Mouse (Mus musculus) kidney, adult 8-10 months (tissue): ENCODE results near the gene Dclk2.

ENCODE experiments used
- DNase-seq, 2 experiments: peaks; one replicate each; pipeline ENCODE4 v3.0.0; 2022

The Dclk2 gene

GRCm38 (mm10) chr3:86793720-86794191, 126.9 kb downstream of the Dclk2 start:
- peak; percentile 49 to 71 for DNase-seq

DNA sequence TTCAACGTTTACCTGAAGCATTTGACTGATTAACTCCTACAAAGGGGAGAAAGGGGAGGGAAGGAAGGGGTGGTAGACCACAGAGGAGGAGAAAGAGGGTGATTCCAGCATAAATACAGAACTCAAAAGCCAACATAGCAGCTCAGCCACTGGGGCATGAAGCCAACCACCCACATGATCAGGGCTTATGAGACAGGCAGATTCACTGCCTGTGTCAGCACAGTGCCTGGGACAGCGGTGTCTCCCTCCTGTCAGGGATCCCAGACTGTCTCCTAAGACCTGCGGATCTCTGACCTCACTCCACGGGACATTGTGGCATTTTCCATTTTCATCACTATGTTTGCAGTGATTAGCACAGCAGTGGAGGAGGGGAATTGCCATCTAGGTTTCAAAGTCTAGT, 127.4 kb downstream of the Dclk2 start:
- DNase-seq = peak; percentile 39 to 41

DNA sequence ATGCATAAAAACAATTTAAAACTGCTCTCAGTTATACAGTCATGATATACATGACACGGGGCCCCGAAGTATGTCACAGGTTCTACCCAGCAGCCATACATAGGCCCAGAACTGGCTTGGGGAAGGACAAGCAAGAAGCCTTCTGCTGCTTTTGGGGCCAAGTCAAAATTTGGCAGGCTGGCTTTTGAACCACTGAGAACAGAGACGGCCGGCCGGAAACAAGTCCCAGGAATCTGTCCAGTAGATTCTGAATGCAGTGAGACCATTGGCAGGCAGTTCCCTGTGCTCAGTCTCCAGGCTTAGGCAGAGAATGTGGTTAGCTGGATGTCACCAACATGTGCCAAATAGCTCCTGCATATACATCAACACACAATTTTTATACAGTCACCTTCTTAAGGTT, 130.9 kb downstream of the Dclk2 start:
- DNase-seq = no peak

DNA sequence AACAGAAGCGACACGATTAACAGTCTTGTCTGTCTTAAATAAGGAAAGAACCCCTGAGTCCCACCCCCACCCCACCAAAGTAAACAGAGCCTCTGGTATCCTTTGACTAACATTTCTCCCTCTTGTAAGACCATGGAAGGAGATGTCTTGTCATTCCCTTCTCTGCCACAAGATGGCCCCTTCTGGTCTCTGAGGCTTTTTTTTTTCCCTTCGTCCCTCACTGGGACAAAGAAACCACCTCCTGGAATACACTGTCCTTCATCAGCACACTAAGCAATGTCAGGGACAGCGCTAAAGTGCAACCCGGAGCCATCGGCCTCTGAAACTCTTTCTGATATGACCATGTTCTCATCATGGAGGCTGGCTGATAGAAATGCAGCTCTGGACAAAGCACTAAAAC, 131.9 kb downstream of the Dclk2 start:
- peak; percentile 61 to 78 for DNase-seq

DNA sequence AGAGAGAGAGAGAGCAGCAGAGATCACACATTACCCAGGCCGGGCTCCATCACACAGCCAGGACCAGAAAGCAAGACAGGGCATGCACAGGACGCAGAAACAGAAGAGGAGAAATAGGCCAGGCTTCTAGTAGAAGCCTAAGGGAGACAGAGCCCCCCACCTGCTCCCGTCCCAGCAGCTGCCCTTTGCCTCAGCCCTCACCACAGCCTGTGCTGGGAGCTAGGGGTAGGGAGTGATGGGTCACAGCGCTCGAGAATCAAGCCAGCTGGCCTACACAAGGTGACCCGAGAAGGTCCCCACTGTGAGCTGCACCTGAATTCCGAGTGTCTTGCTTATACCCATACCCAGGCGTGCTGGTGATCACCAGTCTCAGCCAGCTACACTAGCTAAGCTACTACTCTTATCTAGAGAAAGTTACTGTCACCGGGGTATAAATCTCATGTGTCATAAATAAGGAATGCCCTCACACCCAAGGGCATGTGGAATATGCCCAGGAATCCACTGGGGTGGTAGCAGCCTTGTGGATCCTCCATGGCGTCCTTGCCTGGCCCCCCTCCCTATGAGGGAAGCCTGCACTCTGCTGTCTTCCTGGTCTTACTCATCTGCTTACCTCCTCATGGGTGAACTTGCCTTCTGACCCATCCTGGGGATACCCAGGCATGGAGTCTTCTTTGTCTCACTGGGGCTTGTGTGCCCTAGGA, 133.1 kb downstream of the Dclk2 start:
- no peak for DNase-seq

DNA sequence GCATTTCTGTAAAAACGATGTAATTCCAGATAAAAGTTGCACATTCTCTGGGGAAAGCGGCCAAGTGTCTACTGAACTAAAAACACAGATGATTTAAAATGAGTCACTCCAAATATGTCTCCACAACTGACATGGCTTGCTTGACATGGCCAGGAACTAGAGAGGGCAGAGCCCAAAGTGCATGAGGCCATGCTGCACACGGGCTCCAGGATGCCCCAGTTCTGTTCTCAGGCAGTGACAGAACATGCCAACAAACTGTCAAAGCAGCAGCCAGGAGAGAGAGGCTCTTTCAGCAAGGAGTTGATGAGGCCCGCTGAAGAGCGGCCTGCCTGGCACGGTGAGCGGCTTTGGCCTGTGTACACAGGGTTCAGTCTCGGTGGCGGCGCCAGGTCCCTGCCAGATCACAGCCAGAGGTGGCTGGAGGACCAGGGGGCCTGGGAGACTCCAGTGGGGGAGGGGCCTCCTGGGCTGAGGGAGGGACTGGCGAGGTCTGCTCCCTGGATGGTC, 133.8 kb downstream of the Dclk2 start:
- peak in 1 of 2 experiments; percentile 21 for DNase-seq

GRCm38 (mm10) chr3:86786280-86786679, 134.4 kb downstream of the Dclk2 start:
- no peak for DNase-seq

GRCm38 (mm10) chr3:86784930-86785329, 135.7 kb downstream of the Dclk2 start:
- no peak for DNase-seq

- DNase-seq = no peak
Measured at GRCm38 (mm10) chr3:86784051-86784450, 136.6 kb downstream of the Dclk2 start.

- no peak for DNase-seq
Measured at GRCm38 (mm10) chr3:86779704-86780103, 140.9 kb downstream of the Dclk2 start.

GRCm38 (mm10) chr3:86775444-86775828, 145.2 kb downstream of the Dclk2 start:
- DNase-seq = no peak

DNA sequence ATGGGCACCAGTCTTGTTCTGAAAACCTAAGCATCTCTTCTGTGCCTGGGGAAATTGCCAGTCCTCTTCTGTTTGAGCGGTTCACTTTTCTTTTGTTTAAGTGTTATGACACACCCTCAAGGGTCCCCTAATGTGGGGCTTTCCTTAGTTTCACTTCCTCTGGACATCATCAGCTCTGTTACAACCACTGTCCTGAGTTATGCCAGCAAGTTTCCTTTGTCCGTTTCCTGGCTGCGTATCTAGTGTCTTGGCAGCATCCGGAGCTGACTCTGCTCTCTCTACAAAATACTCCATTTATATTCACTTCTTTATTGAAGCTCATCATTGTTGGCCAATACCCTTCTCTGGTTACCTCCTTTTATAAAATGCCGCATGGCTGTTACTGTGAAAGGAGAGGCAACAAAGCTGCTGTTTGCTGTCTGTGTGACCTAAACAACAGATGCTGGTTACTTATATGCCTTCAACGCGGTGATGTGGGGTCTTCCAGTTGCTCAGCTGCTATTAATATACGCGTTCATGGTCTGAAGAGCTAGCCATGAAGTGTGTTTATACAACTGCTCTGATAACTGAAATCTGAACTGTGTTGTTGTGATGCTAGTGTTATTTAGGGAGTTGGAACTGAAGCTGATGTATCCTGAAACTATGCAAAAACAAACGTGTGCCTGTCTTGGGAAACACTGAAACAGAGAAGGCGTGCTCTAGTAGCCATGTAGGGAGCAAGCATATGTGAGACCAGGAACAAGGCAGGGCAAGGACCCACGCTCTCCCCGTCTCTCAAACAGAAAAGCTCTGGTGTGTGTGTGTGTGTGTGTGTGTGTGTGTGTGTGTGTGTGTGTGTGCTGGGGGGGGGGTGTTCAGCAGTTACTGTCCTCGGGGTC, 145.8 kb downstream of the Dclk2 start:
- DNase-seq = peak; percentile 21 to 47

GRCm38 (mm10) chr3:86768969-86769368, 151.7 kb downstream of the Dclk2 start:
- DNase-seq = no peak

DNA sequence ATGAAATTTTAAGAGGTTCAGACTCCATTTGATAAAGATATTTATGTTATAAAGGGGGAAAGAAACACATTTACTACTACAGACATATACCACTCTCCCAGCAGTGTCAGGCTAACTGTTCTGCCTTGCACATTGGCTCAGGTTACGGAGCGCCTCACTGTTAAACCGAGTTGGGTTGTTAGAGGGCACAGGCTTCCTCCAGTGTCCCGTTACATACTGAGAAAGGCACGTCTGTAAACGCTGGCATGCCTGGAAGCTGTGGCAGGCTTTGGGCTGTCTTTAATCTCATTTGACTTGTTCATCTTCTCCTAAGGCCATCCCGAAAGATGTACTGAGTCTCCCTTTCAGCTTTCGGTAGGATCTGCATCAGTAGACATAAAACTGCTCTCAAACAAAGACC, 152.1 kb downstream of the Dclk2 start:
- DNase-seq = no peak

- DNase-seq = no peak
Measured at GRCm38 (mm10) chr3:86762456-86762855, 158.2 kb downstream of the Dclk2 start.

DNA sequence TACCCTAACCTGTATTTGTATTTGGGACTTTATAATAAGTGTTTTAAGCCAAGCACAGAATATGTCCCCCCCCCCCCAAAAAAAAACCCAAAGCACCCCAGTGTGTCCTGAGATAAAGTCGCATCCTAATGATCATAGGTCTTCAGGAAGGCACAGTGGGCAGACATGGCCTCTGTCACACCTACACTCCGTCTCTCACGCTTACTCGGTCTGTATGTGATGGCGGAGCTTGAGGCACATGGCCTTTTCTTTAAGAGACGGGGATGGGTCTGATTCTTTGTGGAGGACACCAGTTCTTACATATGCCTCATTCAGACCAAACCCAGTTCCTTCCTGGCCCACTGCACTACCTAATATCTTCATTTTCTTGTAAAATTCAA, 158.6 kb downstream of the Dclk2 start:
- DNase-seq = no peak

GRCm38 (mm10) chr3:86761095-86762035, 159.3 kb downstream of the Dclk2 start:
- DNase-seq = peak; percentile 44 to 73

DNA sequence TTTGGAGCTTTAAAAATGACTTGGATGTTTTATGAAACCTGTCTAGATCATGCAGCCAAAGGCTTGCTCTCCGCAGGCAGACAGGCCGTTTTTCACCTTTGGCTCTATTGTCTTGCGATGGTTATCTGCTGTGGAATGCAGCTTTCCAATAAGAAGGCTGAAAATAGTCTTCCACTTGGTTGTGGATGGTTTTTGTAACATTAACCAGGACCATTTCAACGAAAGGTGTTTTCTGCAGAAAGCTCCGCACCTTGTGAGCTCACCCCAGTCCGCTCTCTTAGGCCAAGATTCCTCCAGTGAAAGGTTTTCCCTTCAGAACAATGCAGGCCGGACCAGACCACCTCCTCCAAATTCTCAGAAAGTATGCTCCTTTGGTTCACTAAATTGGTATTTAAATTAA, 160.2 kb downstream of the Dclk2 start:
- no peak for DNase-seq

- no peak for DNase-seq
Measured at GRCm38 (mm10) chr3:86759834-86760233, 160.8 kb downstream of the Dclk2 start.

DNA sequence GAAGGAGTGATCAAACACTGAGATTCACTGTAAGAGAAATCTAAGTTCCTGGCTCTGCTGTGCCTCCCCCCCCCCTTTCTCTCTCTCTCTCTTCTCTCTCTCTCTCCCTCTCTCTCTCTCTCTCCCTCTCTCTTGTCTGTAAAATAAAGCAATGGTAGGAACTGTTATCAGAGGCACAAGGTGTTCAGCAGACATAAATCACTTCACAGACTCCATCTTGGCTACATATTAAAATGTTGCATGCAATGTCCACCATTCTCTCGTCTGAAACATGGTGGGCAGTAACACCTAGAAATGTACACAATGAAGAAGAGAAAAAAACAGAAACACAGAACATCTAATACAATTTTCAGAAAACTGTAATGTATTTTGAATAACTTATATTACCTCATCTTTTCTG, 161.3 kb downstream of the Dclk2 start:
- no peak for DNase-seq

GRCm38 (mm10) chr3:86758727-86759126, 161.9 kb downstream of the Dclk2 start:
- DNase-seq = no peak

- DNase-seq = no peak
Measured at GRCm38 (mm10) chr3:86756548-86756947, 164.1 kb downstream of the Dclk2 start.
